35 mouse cellular contexts compared by ENCODE assay signal in the genomic region with DNA sequence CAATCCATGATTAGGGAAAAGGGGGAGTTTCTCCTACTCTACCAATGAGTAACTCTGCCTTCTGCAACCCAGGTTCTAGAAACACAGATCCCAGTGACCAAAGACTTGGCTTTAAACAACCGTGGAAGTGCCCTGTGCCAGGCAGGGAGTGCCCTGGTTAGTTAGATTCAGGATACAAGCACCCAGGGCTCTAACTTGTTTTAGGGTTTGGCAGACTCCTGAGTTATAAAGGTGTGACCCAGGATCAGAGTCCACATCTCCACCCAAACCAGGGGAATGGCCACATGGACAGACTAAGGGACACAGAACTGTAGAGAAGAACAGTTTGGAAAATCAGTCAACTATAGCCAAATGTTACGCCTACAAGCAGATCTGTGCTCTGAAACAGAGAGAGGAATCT. TPM values are rescaled to one million over a fixed set of nuclear protein-coding genes. Genes with fewer than 3 reads are reported as not detected.
DNase-seq lines count a peak whose midpoint lies in the region; ATAC-seq and TF ChIP-seq lines count a peak whose summit lies in the region.
"Had no signal": no experiment of that assay in that cellular context is flagged by ENCODE, and none has a peak within 500 bp of the region (broad histone marks: within the 10 kb centered on the region; RNA-seq: fewer than 3 reads in every experiment).

No protein-coding gene starts in this region.

- H3K9ac ChIP-seq in kidney, embryonic 16.5 days (replicated peaks; ENCODE audit: low read length), result no peak overlapping the region
- no peak overlapping the region for H3K9ac ChIP-seq in intestine, embryonic 16.5 days (ENCODE audit: low read depth, low read length)
- H3K9ac ChIP-seq: forebrain, embryonic 13.5 days; hindbrain, embryonic 12.5 days had no signal

- WGBS in kidney, adult 2 months, result 54% methylated on average over 2 of the region's 2 CpGs
- 59% methylated on average over 2 of the region's 2 CpGs for WGBS in kidney, embryonic 16.5 days
- 64% methylated on average over 2 of the region's 2 CpGs for WGBS in intestine, embryonic 16.5 days

- peaks cover 30% of the 10 kb centered on the region; the same call in 1 of the 2 replicates for H3K4me1 ChIP-seq in kidney, adult 2 months (ENCODE audit: control insufficient read depth, insufficient read depth, low read length)
- H3K4me1 ChIP-seq in kidney, embryonic 16.5 days (ENCODE audit: insufficient read depth, low read length), result peaks cover 21% of the 10 kb centered on the region
- peaks cover 44% of the 10 kb centered on the region for H3K4me1 ChIP-seq in intestine, embryonic 16.5 days (ENCODE audit: control insufficient read depth, insufficient read depth, low read length)

- peak overlapping the region; percentile 74 for H3K27ac ChIP-seq in kidney, adult 2 months (ENCODE audit: insufficient read depth, low read depth, low read length)
- no peak overlapping the region for H3K27ac ChIP-seq in kidney, embryonic 16.5 days (ENCODE audit: low read length)
- H3K27ac ChIP-seq in intestine, embryonic 16.5 days (ENCODE audit: low read length), result peak overlapping the region; percentile 43
- H3K27ac ChIP-seq: forebrain, embryonic 10.5 days; forebrain, embryonic 13.5 days; hindbrain, embryonic 12.5 days had no signal

- no peaks in the 10 kb centered on the region for H3K9me3 ChIP-seq in kidney, embryonic 16.5 days (ENCODE audit: low read length)
- H3K9me3 ChIP-seq in intestine, embryonic 16.5 days (ENCODE audit: control insufficient read depth, low read length), result no peaks in the 10 kb centered on the region
- H3K9me3 ChIP-seq: forebrain, embryonic 10.5 days; forebrain, embryonic 13.5 days; hindbrain, embryonic 12.5 days had no signal

- H3K27me3 ChIP-seq in kidney, adult 2 months (replicated peaks; ENCODE audit: control insufficient read depth, insufficient read depth, low read length), result no peaks in the 10 kb centered on the region
- no peaks in the 10 kb centered on the region for H3K27me3 ChIP-seq in kidney, embryonic 16.5 days (ENCODE audit: insufficient read depth, low read length)
- H3K27me3 ChIP-seq in intestine, embryonic 16.5 days (replicated peaks; ENCODE audit: control insufficient read depth, insufficient read depth, low read length), result no peaks in the 10 kb centered on the region

- TF ChIP-seq CTCF in kidney, adult 2 months (conservative IDR thresholded peaks at IDR 0.05; ENCODE audit: insufficient read depth, insufficient read length, low read depth, low read length), result no peak

- H3K4me2 ChIP-seq in kidney, embryonic 16.5 days (replicated peaks; ENCODE audit: low read depth, low read length), result no peak overlapping the region
- peak overlapping the region; percentile 4 for H3K4me2 ChIP-seq in intestine, embryonic 16.5 days (ENCODE audit: low read depth, low read length)
- H3K4me2 ChIP-seq: forebrain, embryonic 13.5 days; heart, embryonic 11.5 days; hindbrain, embryonic 12.5 days had no signal

- DNase-seq in kidney, adult 2 months, result peak; percentile 93
- no peak for DNase-seq in kidney, postnatal 4 days
- peak; percentile 53 to 81 for DNase-seq in kidney, postnatal 25 days
- peak; percentile 67 to 78 for DNase-seq in kidney, postnatal 36 days
- DNase-seq in heart, adult 18-20 months, result no peak
- no peak for DNase-seq in embryo, embryonic 10.5 days (ENCODE audit: low spot score)
- DNase-seq: adrenal gland, adult 8-10 months; adrenal gland, postnatal 25 days; cerebellum, adult 11-12 months; cerebellum, adult 8-10 months; cerebellum, postnatal 10 days; cerebellum, postnatal 36 days; gastrocnemius, postnatal 10 days; gastrocnemius, postnatal 36 days had no signal

- TF ChIP-seq POLR2A in kidney, adult 2 months (IDR thresholded peaks at IDR 0.05; ENCODE audit: low read depth, low read length), result no peak

- no peaks in the 10 kb centered on the region for H3K36me3 ChIP-seq in kidney, adult 2 months (ENCODE audit: control insufficient read depth, insufficient read depth, low read length)
- H3K36me3 ChIP-seq in kidney, embryonic 16.5 days (ENCODE audit: insufficient read depth, low read length), result no peaks in the 10 kb centered on the region
- no peaks in the 10 kb centered on the region for H3K36me3 ChIP-seq in intestine, embryonic 16.5 days (ENCODE audit: control insufficient read depth, insufficient read depth, low read length)
- H3K36me3 ChIP-seq: hindbrain, embryonic 12.5 days had no signal

- no peak for ATAC-seq in kidney, embryonic 16.5 days (ENCODE audit: low FRiP score, low TSS enrichment)
- ATAC-seq in intestine, embryonic 16.5 days, result no peak
- ATAC-seq: activated CD4-positive, CD25-positive, alpha-beta regulatory T cell, adult 4 months; CD4-positive, CD25-positive, alpha-beta regulatory T cell, adult 4 months; forebrain, embryonic 13.5 days; forebrain, embryonic 16.5 days had no signal

- H3K4me3 ChIP-seq in kidney, adult 2 months (ENCODE audit: insufficient read depth, low read depth, low read length), result no peak overlapping the region
- no peak overlapping the region for H3K4me3 ChIP-seq in kidney, embryonic 16.5 days (ENCODE audit: low read length)
- no peak overlapping the region for H3K4me3 ChIP-seq in intestine, embryonic 16.5 days (ENCODE audit: low read length)
- H3K4me3 ChIP-seq: forebrain, embryonic 10.5 days; forebrain, embryonic 13.5 days; hindbrain, embryonic 12.5 days had no signal

RNA-seq across cellular contexts. Expression of a gene that starts 3.5 kb away (rescaled TPM):
- 17.3 and 26.6 TPM in 2 replicates for polyA plus RNA-seq in kidney, adult 2 months (2012; rRNA removed)
- 45.3 and 47.7 TPM in 2 replicates for polyA plus RNA-seq in kidney, embryonic 16.5 days (2015; fragmentation: Nextera tagmentation; extraction: Ambion mirVana)
- polyA plus RNA-seq in intestine, embryonic 16.5 days (2015; fragmentation: Nextera tagmentation; extraction: Ambion mirVana), result 40.9 and 49.7 TPM in 2 replicates
- total RNA-seq in heart, adult 18-20 months (2021), result under 1 TPM in 1 of 2 experiments, not detected in 1; 0.64 TPM
- total RNA-seq: gastrocnemius, adult 18-20 months; heart, adult 8-10 months had no signal

RNA-seq across cellular contexts. Expression of a gene that starts 3.7 kb away (rescaled TPM):
- polyA plus RNA-seq in kidney, adult 2 months (2012; rRNA removed), result 4.9 and 5.8 TPM in 2 replicates
- 1.5 and 2.7 TPM in 2 replicates for polyA plus RNA-seq in kidney, embryonic 16.5 days (2015; fragmentation: Nextera tagmentation; extraction: Ambion mirVana)
- polyA plus RNA-seq in intestine, embryonic 16.5 days (2015; fragmentation: Nextera tagmentation; extraction: Ambion mirVana), result 25.0 and 25.2 TPM in 2 replicates
- total RNA-seq in heart, adult 18-20 months (2021), result under 1 TPM in 1 of 2 experiments, not detected in 1; 0.36 TPM

RNA-seq across cellular contexts. Expression of a gene that starts 10.3 kb away (rescaled TPM):
- polyA plus RNA-seq in kidney, adult 2 months (2012; rRNA removed), result 529 and 664 TPM in 2 replicates
- 73.5 and 89.4 TPM in 2 replicates for polyA plus RNA-seq in kidney, embryonic 16.5 days (2015; fragmentation: Nextera tagmentation; extraction: Ambion mirVana)
- 96.7 and 102 TPM in 2 replicates for polyA plus RNA-seq in intestine, embryonic 16.5 days (2015; fragmentation: Nextera tagmentation; extraction: Ambion mirVana)
- 10 to 100 TPM; 29.2 to 31.7 TPM for total RNA-seq in heart, adult 18-20 months (2021)

RNA-seq across cellular contexts. Expression of a gene that starts 19.5 kb away (rescaled TPM):
- polyA plus RNA-seq in kidney, adult 2 months (2012; rRNA removed), result 0.23 and 1.4 TPM in 2 replicates
- not detected in 2 replicates for polyA plus RNA-seq in kidney, embryonic 16.5 days (2015; fragmentation: Nextera tagmentation; extraction: Ambion mirVana)
- not detected in 2 replicates for polyA plus RNA-seq in intestine, embryonic 16.5 days (2015; fragmentation: Nextera tagmentation; extraction: Ambion mirVana)
- 1 to 10 TPM in 1 of 2 experiments, not detected in 1; 1.1 TPM for total RNA-seq in heart, adult 18-20 months (2021)
- total RNA-seq: gastrocnemius, adult 18-20 months; gastrocnemius, postnatal 10 days; gastrocnemius, postnatal 36 days; granulocyte monocyte progenitor cell, adult 5-6 weeks; heart, adult 8-10 months; heart, postnatal 25 days; hematopoietic stem cell, adult 5-6 weeks had no signal
- polyA plus RNA-seq: brain, embryonic 14.5 days; C2C12; cortical plate, adult 2 months; embryonic facial prominence, embryonic 11.5 days; embryonic facial prominence, embryonic 14.5 days; forebrain, embryonic 10.5 days; forebrain, embryonic 13.5 days; forebrain, embryonic 16.5 days; heart, embryonic 11.5 days; heart, embryonic 14.5 days; heart, postnatal 0 days; hindbrain, embryonic 12.5 days had no signal

RNA-seq across cellular contexts. Expression of a gene that starts 20.5 kb away (rescaled TPM):
- 10.8 and 51.9 TPM in 2 replicates for polyA plus RNA-seq in kidney, adult 2 months (2012; rRNA removed)
- 233 and 312 TPM in 2 replicates for polyA plus RNA-seq in kidney, embryonic 16.5 days (2015; fragmentation: Nextera tagmentation; extraction: Ambion mirVana)
- 574 and 599 TPM in 2 replicates for polyA plus RNA-seq in intestine, embryonic 16.5 days (2015; fragmentation: Nextera tagmentation; extraction: Ambion mirVana)
- total RNA-seq in heart, adult 18-20 months (2021), result 10 to 100 TPM; 32.1 to 35.2 TPM
- polyA plus RNA-seq: activated CD4-positive, CD25-positive, alpha-beta regulatory T cell, adult 4 months; CD4-positive, CD25-positive, alpha-beta regulatory T cell, adult 4 months had no signal

Comparison
In these comparisons a context has a peak if more than half of its experiments do, and no peak if none do; other contexts are left out.
1. DNase-seq: peak in kidney, adult 2 months (single experiment), kidney, postnatal 25 days (2 of 2) and kidney, postnatal 36 days (2 of 2); none in kidney, postnatal 4 days (0 of 2), heart, adult 18-20 months (0 of 2) and embryo, embryonic 10.5 days (single experiment).